ENCODE assay signal across 27 mouse cellular contexts in genomic region chr4:46718624-46719023, GRCm38 (mm10).
"Had no signal": no experiment of that assay in that cellular context is flagged by ENCODE, and none has a peak within 500 bp of the region (broad histone marks: within the 10 kb centered on the region; RNA-seq: fewer than 3 reads in every experiment).

No protein-coding gene starts in this region.

- H3K27me3 ChIP-seq: hindbrain, embryonic 12.5 days had no signal

- H3K27ac ChIP-seq: gastrocnemius, adult 2 months; heart, embryonic 10.5 days; hindbrain, embryonic 10.5 days; hindbrain, embryonic 12.5 days; hindbrain, embryonic 14.5 days; intestine, embryonic 15.5 days; kidney, embryonic 15.5 days; left cerebral cortex, adult 2 months; limb, embryonic 13.5 days; liver, embryonic 13.5 days had no signal

- H3K36me3 ChIP-seq: heart, embryonic 10.5 days; heart, embryonic 12.5 days; hindbrain, embryonic 10.5 days; hindbrain, embryonic 12.5 days; intestine, embryonic 15.5 days; kidney, embryonic 15.5 days; limb, embryonic 13.5 days; liver, embryonic 13.5 days had no signal

- H3K4me2 ChIP-seq: heart, embryonic 12.5 days; hindbrain, embryonic 12.5 days; hindbrain, embryonic 14.5 days; intestine, embryonic 15.5 days; kidney, embryonic 15.5 days; limb, embryonic 13.5 days; liver, embryonic 11.5 days; liver, embryonic 13.5 days had no signal

- ATAC-seq: hindbrain, embryonic 16.5 days; inflammation-experienced regulatory T-cells, adult 6 months; intestine, embryonic 15.5 days; intestine, postnatal 0 days had no signal

- H3K4me1 ChIP-seq: intestine, embryonic 15.5 days had no signal

- H3K4me3 ChIP-seq: gastrocnemius, adult 2 months; heart, embryonic 10.5 days; heart, embryonic 12.5 days; hindbrain, embryonic 10.5 days; hindbrain, embryonic 12.5 days; intestine, embryonic 15.5 days; kidney, embryonic 15.5 days; layer of hippocampus, adult 2 months; left cerebral cortex, adult 2 months; limb, embryonic 13.5 days; liver, embryonic 13.5 days had no signal

- H3K9me3 ChIP-seq: heart, embryonic 10.5 days; heart, embryonic 12.5 days; hindbrain, embryonic 10.5 days; hindbrain, embryonic 12.5 days; intestine, embryonic 15.5 days; kidney, embryonic 15.5 days; limb, embryonic 13.5 days; liver, embryonic 13.5 days had no signal

- H3K9ac ChIP-seq: heart, embryonic 12.5 days; hindbrain, embryonic 12.5 days; hindbrain, embryonic 14.5 days; intestine, embryonic 15.5 days; kidney, embryonic 15.5 days; limb, embryonic 13.5 days; liver, embryonic 13.5 days had no signal

- DNase-seq: gastrocnemius, adult 2 months; gastrocnemius, postnatal 10 days; gastrocnemius, postnatal 25 days; heart, adult 18-20 months; heart, postnatal 10 days; heart, postnatal 4 days; kidney, adult 2 months; kidney, adult 9 months; kidney, postnatal 10 days; kidney, postnatal 25 days; kidney, postnatal 4 days; liver; liver, embryonic 13.5 days had no signal
